Mouse (Mus musculus): ENCODE measurements at regions not wholly inside any gene's neighbourhood (a gene's known extent, or its start where the extent isn't known, plus 50 kb on each side); places are given as distances from the start of the nearest gene placed in this dataset.

GRCm38 (mm10) chr3:31374061-31374460 lies 63.9 kb upstream of the Slc7a14 start:
- H3K36me3 ChIP-seq, result no peaks in the 10 kb centered on the region
- H3K4me3 ChIP-seq, result no peak overlapping the region
- H3K27me3 ChIP-seq (ENCODE audit: insufficient read depth, poor library complexity, severe bottlenecking), result no peaks in the 10 kb centered on the region
- no peak for DNase-seq (ENCODE audit: low spot score)
- no peak overlapping the region for H3K27ac ChIP-seq
- H3K9me3 ChIP-seq, result no peaks in the 10 kb centered on the region
- no peaks in the 10 kb centered on the region for H3K4me1 ChIP-seq (replicated peaks)

- Histone ChIP-seq H3K9me3 (no peaks in the 10 kb centered on the region), H3K27ac (no peak overlapping the region), H3K36me3 (no peaks in the 10 kb centered on the region), H3K27me3 (ENCODE audit: insufficient read depth, poor library complexity, severe bottlenecking) (no peaks in the 10 kb centered on the region), H3K4me3 (no peak overlapping the region), H3K4me1 (replicated peaks) (no peaks in the 10 kb centered on the region)
- WGBS, result 79% methylated on average over 2 of the region's 2 CpGs
- no peak for DNase-seq (ENCODE audit: low spot score)
Measured at GRCm38 (mm10) chr3:31368259-31368658, 58.1 kb upstream of the Slc7a14 start.

Measured in hindbrain, embryonic 10.5 days (tissue).